Mouse (Mus musculus): ENCODE measurements around the gene Palb2. TPM values are rescaled to one million over a fixed set of nuclear protein-coding genes. Genes with fewer than 3 reads are reported as not detected.

The Palb2 gene
- polyA plus RNA-seq, 1 experiment from 2014 or later: 8.2 TPM

- Histone ChIP-seq H3K27me3 (ENCODE audit: insufficient read depth, low read length) (no peaks in the 10 kb centered on the region), H3K9me3 (replicated peaks; ENCODE audit: low read length) (no peaks in the 10 kb centered on the region), H3K4me2 (ENCODE audit: low read length) (no peak overlapping the region), H3K27ac (no peak overlapping the region), H3K9ac (ENCODE audit: low read depth, low read length) (no peak overlapping the region), H3K4me1 (replicated peaks; ENCODE audit: insufficient read depth, low read length) (no peaks in the 10 kb centered on the region), H3K4me3 (replicated peaks; ENCODE audit: low read depth, low read length) (no peak overlapping the region), H3K36me3 (ENCODE audit: insufficient read depth, low read length) (peaks cover 45% of the 10 kb centered on the region)
- no peak for ATAC-seq (replicated peaks; ENCODE audit: low FRiP score, low read depth)
- no peak for TF ChIP-seq CTCF (IDR thresholded peaks at IDR 0.05; ENCODE audit: low read depth)
- no peak for DNase-seq (ENCODE audit: low spot score)
Measured at GRCm38 (mm10) chr7:122137071-122137470, 4.3 kb upstream of the Palb2 start.

GRCm38 (mm10) chr7:122135070-122135469 is 2.3 kb upstream of the Palb2 start:
- H3K4me1 ChIP-seq (replicated peaks; ENCODE audit: insufficient read depth, low read length): no peaks in the 10 kb centered on the region
- no peaks in the 10 kb centered on the region for H3K27me3 ChIP-seq (ENCODE audit: insufficient read depth, low read length)
- H3K4me3 ChIP-seq (replicated peaks; ENCODE audit: low read depth, low read length): no peak overlapping the region
- WGBS: 73% methylated on average over 10 of the region's 10 CpGs
- H3K9me3 ChIP-seq (replicated peaks; ENCODE audit: low read length): no peaks in the 10 kb centered on the region
- H3K4me2 ChIP-seq (ENCODE audit: low read length): no peak overlapping the region
- ATAC-seq (replicated peaks; ENCODE audit: low FRiP score, low read depth) (no peak), DNase-seq (ENCODE audit: low spot score) (peak; percentile 15)
- H3K36me3 ChIP-seq (ENCODE audit: insufficient read depth, low read length): peaks cover 29% of the 10 kb centered on the region; the same call in 1 of the 2 replicates
- no peak overlapping the region for H3K27ac ChIP-seq
- peak; percentile 45; the same call in 1 of the 2 replicates for TF ChIP-seq CTCF (IDR thresholded peaks at IDR 0.05; ENCODE audit: low read depth)
- H3K9ac ChIP-seq (ENCODE audit: low read depth, low read length): no peak overlapping the region

GRCm38 (mm10) chr7:122133338-122133625 is 497 bp upstream of the Palb2 start:
- WGBS: 18% methylated on average over 8 of the region's 8 CpGs
- no peaks in the 10 kb centered on the region for H3K4me1 ChIP-seq (replicated peaks; ENCODE audit: insufficient read depth, low read length)
- no peaks in the 10 kb centered on the region for H3K9me3 ChIP-seq (replicated peaks; ENCODE audit: low read length)
- H3K4me3 ChIP-seq (replicated peaks; ENCODE audit: low read depth, low read length): peak overlapping the region; percentile 88
- H3K4me2 ChIP-seq (ENCODE audit: low read length): peak overlapping the region; percentile 69
- peaks cover 11% of the 10 kb centered on the region; the same call in 1 of the 2 replicates for H3K36me3 ChIP-seq (ENCODE audit: insufficient read depth, low read length)
- H3K27me3 ChIP-seq (ENCODE audit: insufficient read depth, low read length): no peaks in the 10 kb centered on the region
- no peak for DNase-seq (ENCODE audit: low spot score)
- peak overlapping the region; percentile 65 for H3K9ac ChIP-seq (ENCODE audit: low read depth, low read length)
- peak overlapping the region; percentile 70 for H3K27ac ChIP-seq
- no peak for ATAC-seq (replicated peaks; ENCODE audit: low FRiP score, low read depth)
- no peak for TF ChIP-seq CTCF (IDR thresholded peaks at IDR 0.05; ENCODE audit: low read depth)

GRCm38 (mm10) chr7:122131834-122132233 is 951 bp downstream of the Palb2 start:
- no peak for TF ChIP-seq CTCF (IDR thresholded peaks at IDR 0.05; ENCODE audit: low read depth)
- H3K4me3 ChIP-seq (replicated peaks; ENCODE audit: low read depth, low read length): peak overlapping the region; percentile 88; the same call in 1 of the 2 replicates
- H3K4me2 ChIP-seq (ENCODE audit: low read length): peak overlapping the region; percentile 69
- H3K27me3 ChIP-seq (ENCODE audit: insufficient read depth, low read length): no peaks in the 10 kb centered on the region
- H3K36me3 ChIP-seq (ENCODE audit: insufficient read depth, low read length): peaks cover 14% of the 10 kb centered on the region; the same call in 1 of the 2 replicates
- DNase-seq (ENCODE audit: low spot score) (no peak), ATAC-seq (replicated peaks; ENCODE audit: low FRiP score, low read depth) (no peak)
- no peaks in the 10 kb centered on the region for H3K4me1 ChIP-seq (replicated peaks; ENCODE audit: insufficient read depth, low read length)
- H3K9ac ChIP-seq (ENCODE audit: low read depth, low read length): 0 out of 2 replicates have a peak overlapping the region, but pooled peaks have one; percentile 65
- H3K9me3 ChIP-seq (replicated peaks; ENCODE audit: low read length): no peaks in the 10 kb centered on the region
- no peak overlapping the region for H3K27ac ChIP-seq

- H3K36me3 ChIP-seq (ENCODE audit: insufficient read depth, low read length): peaks cover 12% of the 10 kb centered on the region
- no peak overlapping the region for H3K9ac ChIP-seq (ENCODE audit: low read depth, low read length)
- H3K4me1 ChIP-seq (replicated peaks; ENCODE audit: insufficient read depth, low read length): no peaks in the 10 kb centered on the region
- no peak for TF ChIP-seq CTCF (IDR thresholded peaks at IDR 0.05; ENCODE audit: low read depth)
- ATAC-seq (replicated peaks; ENCODE audit: low FRiP score, low read depth) (no peak), DNase-seq (ENCODE audit: low spot score) (no peak)
- WGBS: 92% methylated on average over 11 of the region's 11 CpGs
- H3K27me3 ChIP-seq (ENCODE audit: insufficient read depth, low read length): no peaks in the 10 kb centered on the region
- no peak overlapping the region for H3K4me2 ChIP-seq (ENCODE audit: low read length)
- H3K27ac ChIP-seq: no peak overlapping the region
- no peaks in the 10 kb centered on the region for H3K9me3 ChIP-seq (replicated peaks; ENCODE audit: low read length)
- H3K4me3 ChIP-seq (replicated peaks; ENCODE audit: low read depth, low read length): no peak overlapping the region
Measured at GRCm38 (mm10) chr7:122126946-122127345, 5.8 kb downstream of the Palb2 start.

- Histone ChIP-seq H3K27ac (no peak overlapping the region), H3K36me3 (ENCODE audit: insufficient read depth, low read length) (peaks cover 16% of the 10 kb centered on the region), H3K9me3 (replicated peaks; ENCODE audit: low read length) (no peaks in the 10 kb centered on the region), H3K4me2 (ENCODE audit: low read length) (no peak overlapping the region), H3K9ac (ENCODE audit: low read depth, low read length) (no peak overlapping the region), H3K27me3 (ENCODE audit: insufficient read depth, low read length) (no peaks in the 10 kb centered on the region), H3K4me1 (replicated peaks; ENCODE audit: insufficient read depth, low read length) (no peaks in the 10 kb centered on the region), H3K4me3 (replicated peaks; ENCODE audit: low read depth, low read length) (no peak overlapping the region)
- no peak for ATAC-seq (replicated peaks; ENCODE audit: low FRiP score, low read depth)
- DNase-seq (ENCODE audit: low spot score): no peak
- TF ChIP-seq CTCF (IDR thresholded peaks at IDR 0.05; ENCODE audit: low read depth): no peak; the same call in 1 of the 2 replicates
- 82% methylated on average over 8 of the region's 8 CpGs for WGBS
Measured at GRCm38 (mm10) chr7:122125636-122126035, 7.1 kb downstream of the Palb2 start.

GRCm38 (mm10) chr7:122123518-122123917 is 9.3 kb downstream of the Palb2 start:
- H3K9me3 ChIP-seq (replicated peaks; ENCODE audit: low read length): no peaks in the 10 kb centered on the region
- H3K4me2 ChIP-seq (ENCODE audit: low read length): no peak overlapping the region
- no peak overlapping the region for H3K4me3 ChIP-seq (replicated peaks; ENCODE audit: low read depth, low read length)
- no peak for TF ChIP-seq CTCF (IDR thresholded peaks at IDR 0.05; ENCODE audit: low read depth)
- H3K4me1 ChIP-seq (replicated peaks; ENCODE audit: insufficient read depth, low read length): no peaks in the 10 kb centered on the region
- H3K36me3 ChIP-seq (ENCODE audit: insufficient read depth, low read length): peaks cover 25% of the 10 kb centered on the region
- no peak overlapping the region for H3K27ac ChIP-seq
- DNase-seq (ENCODE audit: low spot score) (no peak), ATAC-seq (replicated peaks; ENCODE audit: low FRiP score, low read depth) (no peak)
- no peaks in the 10 kb centered on the region for H3K27me3 ChIP-seq (ENCODE audit: insufficient read depth, low read length)
- 90% methylated on average over 4 of the region's 4 CpGs for WGBS
- no peak overlapping the region for H3K9ac ChIP-seq (ENCODE audit: low read depth, low read length)
